Mouse (Mus musculus) E14TG2a.4 (cell line): Measurements from ENCODE around the gene Calcoco1.

Experiments used
- CTCF ChIP-seq: conservative IDR thresholded peaks from 2 replicates; pipeline ENCODE4 v1.5.1; 2014; ENCODE audit warnings: low read length
- POU5F1 ChIP-seq: IDR thresholded peaks from 2 replicates; pipeline ENCODE4 v1.6.1; 2014; ENCODE audit warnings: low read length, borderline replicate concordance

DNA sequence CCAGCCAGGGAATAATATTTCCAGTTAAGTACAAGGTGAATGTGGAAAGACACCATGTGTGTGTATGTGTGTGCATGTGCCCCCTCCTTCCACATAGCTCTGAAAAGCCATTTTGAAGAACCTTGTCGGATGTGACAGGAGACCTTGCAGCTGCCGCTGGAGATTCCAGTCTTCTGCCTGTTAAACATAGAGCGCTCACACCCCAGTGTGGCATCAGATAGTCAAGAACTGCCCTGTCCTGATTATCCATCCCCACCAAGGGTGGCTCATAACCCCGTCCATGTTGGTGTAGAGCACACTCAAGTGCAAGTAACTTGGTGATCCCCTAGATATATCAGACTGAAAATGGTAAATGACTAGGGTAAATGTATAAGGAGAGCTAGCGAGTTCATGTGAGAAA is 23.4 kb upstream of the Calcoco1 start:
- TF ChIP-seq CTCF = no peak
- TF ChIP-seq POU5F1 = no peak
